Mouse (Mus musculus): ENCODE results near the gene Pld5. TPM values are rescaled to one million over a fixed set of nuclear protein-coding genes. Genes with fewer than 3 reads are reported as not detected.

Pld5 gene
- total RNA-seq (2023): not detected

DNA sequence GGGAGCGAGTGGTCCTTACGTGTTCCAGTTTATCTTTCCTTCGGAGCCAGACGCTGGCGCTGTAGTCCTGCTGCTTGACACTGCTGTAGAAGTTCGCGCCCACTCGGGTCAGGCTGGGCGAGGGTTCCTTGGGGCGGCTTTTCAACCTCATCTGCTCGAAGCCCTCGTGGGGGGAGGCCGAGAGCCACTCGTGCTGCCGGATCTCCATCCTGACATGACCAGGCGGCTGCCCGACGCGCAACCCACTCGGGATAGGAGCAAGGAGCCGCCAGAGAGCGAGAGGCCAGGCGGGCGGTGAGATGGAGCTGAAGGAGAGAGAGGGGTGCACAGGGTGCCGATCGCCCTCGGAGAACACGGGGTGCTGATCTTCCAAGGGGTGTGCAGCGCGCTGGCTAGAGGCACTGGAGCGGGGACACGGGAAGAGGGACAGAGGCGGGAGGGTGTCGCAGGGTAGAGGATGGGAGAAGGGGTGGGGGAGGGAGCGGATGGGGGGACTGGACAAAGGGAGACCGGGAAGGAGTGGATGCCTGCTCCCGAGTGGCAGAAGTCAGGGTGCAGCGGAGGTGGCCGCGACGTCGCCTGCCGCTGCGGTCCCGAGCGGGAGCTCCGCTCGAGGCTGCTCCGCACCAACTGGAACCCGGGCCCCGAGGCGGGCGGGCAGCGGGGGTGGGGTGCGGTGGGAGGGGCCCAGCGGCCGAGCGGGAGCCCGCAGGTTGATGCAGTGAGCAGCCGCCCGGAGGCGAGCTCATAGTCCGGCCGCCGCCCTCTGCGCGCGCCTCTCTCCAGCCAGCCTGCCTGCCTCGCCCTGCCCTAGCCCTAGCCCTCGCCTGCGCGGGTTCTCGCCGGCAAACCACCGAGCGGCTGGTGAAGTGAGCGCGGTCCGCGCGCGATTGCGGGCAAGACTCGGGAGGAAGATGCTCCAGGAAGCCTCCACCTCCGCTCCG lies at the start of gene Pld5:
TSS of gene Pld5 (minus strand) at position 646 of the 944 bp plus-strand sequence.

DNA sequence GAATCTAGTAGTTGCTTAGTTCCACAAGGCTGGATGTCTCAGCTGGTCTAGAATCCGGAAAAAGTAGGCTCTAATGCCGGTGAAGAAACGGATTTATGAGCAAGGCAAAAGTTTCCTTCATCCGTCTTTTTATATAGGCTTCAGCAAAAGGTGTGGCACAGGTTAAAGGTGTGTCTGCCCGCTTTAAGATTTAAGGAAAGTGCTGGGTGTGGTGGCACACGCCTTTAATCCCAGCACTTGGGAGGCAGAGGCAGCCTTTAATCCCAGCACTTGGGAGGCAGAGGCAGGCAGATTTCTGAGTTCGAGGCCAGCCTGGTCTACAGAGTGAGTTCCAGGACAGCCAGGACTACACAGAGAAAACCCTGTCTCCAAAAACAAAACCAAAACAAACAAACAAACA lies 296.1 kb downstream of the Pld5 start, which contains the start of gene Rbm8a2:
TSS of gene Rbm8a2 (minus strand) at position 101 of the 400 bp plus-strand sequence.

GRCm38 (mm10) chr1:175920029-175920428 lies 355.1 kb downstream of the Pld5 start, which contains the start of gene Gm38100:
Gene Gm38100 (plus strand): TSS chr1:175920329.

Measured in neutrophil, adult 83 days (primary cell).